Mouse (Mus musculus): ENCODE measurements around the gene Tex48.

Gene Tex48

DNA sequence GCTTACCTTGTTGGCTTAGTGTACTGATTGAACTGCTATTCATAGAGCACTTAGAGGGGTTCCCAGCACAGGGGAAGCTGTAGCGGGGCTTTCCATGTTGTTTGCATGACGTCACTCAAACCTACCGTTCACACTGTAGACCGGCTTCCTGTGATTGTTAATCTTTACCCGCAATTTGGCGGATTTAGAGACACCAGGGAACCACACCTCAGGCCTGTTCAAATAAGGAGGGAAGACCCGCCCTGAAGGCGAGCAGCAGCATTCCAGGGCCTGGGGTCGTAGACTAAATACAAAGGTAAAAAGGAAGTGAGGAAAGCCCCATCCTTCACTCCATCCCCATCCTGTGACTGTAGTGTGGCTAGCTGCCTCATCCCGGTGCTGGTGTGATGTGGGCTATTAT lies 27.0 kb downstream of the Tex48 start:
- no peak for DNase-seq (ENCODE audit: extremely low spot score, low read depth, low spot score)

DNA sequence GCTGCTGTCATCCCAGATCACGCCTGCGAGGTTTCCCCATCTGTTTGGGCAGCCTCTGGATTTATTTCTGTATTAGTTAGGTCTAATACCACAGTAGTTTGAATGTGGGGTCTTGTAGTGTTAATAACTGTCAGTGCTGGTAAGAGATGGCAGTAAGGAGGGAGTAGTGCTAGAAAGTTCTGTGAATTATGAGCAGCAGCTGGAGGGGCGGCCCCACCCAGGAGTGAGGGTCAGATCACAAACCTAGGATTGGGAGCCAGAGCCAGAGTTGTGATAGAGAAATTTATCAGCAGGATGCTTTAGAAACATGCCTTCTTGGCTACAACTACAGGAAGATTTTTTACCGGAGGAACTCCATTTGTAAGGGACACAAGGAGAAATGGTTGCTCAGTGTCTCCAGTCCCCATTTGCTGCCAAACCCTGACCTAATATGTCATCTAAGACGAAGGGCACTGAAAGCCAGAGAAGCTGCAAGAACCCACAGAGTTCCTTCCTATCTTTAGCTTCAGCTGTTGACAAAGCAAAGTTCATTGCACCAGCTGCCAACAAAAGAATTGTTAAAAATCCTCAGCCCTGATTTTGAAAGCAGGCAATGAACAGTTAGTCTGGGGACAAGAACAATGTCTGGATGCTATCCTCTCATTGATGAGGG lies 27.6 kb downstream of the Tex48 start:
- no peak for DNase-seq (ENCODE audit: extremely low spot score, low read depth, low spot score)

DNA sequence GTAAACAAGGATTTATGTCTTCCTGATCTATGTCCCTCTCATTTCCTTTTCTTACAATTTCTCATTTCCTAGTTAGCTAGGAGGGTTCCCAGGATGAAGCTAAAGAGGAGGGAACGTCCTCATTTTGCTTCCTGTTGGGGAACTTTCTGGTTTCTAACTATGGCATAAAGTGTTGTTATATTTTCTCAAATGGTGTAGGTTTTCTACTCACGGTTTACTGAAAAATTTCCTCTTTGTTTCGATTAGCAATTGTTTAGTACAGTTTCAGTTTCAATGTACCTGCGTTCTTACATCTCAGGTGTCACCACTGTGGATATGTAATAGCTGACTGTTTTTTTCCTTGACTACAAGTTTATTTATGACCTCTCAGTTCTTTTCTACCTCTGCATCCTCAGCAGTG lies 31.7 kb downstream of the Tex48 start:
- no peak for DNase-seq (ENCODE audit: extremely low spot score, low read depth, low spot score)

DNA sequence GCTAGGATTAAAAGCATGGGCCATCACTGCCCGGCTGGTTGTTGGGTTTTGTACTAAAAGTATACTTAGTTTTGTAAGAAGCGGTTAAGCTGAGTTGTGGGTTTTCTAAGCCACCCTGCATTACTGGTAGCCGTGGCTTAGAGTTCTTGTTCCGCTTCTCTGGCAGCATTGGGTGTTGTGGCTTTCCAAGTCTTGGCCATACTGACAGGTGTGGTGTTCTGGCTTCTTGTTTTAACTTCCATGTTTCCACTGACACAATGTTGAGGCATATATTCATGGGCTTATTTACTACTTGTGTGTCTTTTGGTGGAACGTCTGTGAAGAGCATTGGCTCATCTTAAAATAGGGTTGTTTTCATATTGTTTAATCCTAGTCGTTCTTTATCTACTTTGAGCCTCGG lies 32.2 kb downstream of the Tex48 start:
- no peak for DNase-seq (ENCODE audit: extremely low spot score, low read depth, low spot score)

DNA sequence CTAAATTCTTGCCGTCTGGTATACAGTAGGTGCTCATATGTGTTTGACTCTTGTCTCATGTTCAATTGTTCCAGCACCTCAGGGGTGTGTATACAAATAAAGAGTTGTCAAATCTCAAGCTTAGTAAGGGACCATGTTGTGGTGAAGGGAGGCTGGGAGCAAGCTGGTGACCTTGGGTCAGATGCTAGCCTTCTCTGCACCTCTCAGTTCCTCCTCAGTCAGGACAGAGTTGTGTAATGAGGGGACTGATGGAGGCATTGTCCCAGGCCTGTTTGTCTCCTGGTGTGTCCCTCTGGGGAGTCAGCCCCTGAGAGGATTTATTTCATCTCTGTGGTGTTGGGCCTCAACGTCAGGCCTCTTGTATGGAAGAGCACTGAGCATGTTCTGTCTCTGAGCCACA lies 36.0 kb downstream of the Tex48 start:
- no peak for DNase-seq (ENCODE audit: extremely low spot score, low read depth, low spot score)

DNA sequence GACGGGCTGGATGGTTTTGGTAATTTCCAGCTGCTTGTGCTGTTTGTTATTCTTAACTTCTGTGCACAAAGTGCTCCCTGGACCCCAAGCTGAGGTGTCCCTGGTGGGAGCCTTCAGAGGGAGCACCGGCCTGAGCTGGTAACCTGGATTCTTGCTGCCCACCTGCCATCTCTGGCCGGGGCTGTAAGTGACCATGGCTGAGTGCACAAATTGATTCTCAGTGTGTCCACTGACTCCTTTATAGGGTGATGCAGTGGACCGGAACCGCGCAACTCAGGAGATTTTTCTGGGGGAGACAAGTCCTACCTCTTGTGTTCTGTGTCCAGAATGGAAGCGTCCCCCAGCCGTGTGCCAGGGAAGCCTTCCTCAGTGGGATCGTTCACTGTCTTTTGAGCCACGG lies 37.0 kb downstream of the Tex48 start:
- no peak for DNase-seq (ENCODE audit: extremely low spot score, low read depth, low spot score)

DNA sequence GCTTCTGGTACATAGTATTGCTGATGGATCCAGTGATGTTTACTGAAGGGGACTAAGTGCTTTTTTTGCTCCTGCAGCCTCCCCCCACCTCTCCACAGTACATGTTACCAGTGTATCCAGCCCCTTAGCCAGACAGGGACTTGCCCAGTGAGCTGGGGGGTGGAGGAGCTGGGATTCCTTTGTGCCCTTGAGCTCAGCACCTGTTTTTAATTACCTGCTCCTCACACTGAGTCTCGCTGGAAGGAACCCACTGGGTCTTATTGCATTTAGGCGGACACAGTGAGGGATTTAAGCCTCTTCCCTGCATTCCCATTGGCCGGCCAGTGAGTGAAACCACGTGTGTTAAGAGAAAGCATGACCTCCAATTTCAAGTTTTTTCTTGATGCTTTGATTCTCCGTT lies 39.6 kb downstream of the Tex48 start:
- DNase-seq (ENCODE audit: extremely low spot score, low read depth, low spot score): peak; percentile 89

DNA sequence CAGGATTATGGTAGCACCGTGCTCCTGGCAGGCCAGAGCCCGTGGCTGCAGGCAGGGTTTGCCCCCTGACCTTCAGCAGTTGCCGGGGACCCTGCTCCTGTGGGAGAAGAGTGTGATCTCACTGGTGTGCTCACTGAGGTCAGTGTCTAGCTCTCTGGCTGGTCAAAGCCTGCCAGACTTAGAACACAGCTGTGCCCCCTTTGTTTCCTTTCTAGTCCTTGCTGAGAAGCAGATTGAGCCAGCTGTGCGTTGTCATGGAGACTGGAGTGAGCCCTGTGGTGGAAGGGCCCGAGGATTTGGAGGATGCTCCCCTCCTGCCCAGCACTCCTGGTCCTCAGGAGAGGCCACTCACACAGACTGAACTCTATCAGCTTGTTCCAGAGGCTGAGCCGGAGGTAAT lies 42.1 kb downstream of the Tex48 start:
- no peak for DNase-seq (ENCODE audit: extremely low spot score, low read depth, low spot score)

DNA sequence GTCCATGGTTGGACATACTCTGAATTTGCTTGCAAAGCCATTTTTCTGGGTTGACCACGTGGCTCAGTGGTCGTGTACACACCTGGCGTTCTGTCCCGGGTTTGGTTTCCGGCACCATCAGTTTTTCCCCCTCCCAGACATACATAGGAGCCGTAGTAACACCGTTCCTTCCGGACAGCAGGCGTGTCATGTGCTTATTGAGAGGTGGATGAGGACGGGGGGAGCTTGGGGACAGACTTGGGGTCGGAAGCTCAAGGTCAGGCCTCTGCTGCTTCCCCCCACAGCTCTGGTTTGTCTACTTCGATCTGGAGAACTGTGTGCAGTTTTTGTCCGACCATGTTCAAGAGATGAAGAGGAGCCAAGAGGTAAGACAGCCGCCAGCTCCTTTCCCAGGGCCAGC lies 42.6 kb downstream of the Tex48 start:
- DNase-seq (ENCODE audit: extremely low spot score, low read depth, low spot score): no peak

DNA sequence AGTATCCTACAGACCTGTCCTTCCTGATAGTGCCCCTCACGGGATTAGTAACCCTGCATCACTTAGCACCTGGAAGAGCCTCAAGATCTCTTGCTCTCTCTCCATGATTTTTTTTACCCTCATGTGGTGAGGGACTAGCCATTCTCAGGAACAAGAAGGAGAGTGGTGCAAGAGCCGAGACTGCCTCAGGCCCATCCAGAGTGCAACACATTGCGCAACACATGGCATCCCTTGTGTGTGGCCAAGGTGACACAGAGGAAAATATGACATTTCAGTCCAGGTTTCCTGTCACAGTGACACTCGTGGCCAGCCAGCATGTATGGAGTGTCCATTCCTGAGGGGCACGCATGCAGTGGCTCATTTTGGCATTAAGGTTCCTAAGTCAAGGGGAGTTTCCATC lies 49.6 kb downstream of the Tex48 start:
- DNase-seq (ENCODE audit: extremely low spot score, low read depth, low spot score): no peak

DNA sequence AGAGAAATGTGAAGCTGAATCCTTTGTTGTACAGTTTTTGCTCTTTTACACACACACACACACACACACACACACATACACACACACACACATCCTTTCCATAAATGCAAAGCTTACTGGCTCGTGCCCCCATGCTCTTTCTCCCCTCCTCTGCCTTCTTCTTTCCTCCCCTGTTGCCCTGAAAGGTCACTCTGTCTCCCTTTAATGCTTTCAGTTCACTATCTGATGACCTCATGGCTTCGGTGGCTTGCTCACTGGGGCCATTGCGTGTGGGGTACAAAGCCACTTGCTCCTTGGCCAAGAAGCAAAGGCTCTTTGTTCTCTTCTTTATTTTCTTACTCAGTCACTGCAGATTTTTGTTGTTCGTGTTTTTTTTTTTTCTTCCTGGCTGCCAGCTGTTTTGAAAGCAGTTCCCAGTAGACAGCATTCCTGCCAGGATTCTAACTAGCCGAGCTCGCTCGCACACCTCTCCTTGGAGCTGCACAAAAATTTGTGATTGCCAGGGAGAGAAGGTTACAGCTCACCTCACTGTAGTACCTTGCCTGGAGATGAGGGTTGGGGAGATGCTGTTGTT lies 51.9 kb downstream of the Tex48 start:
- DNase-seq (ENCODE audit: extremely low spot score, low read depth, low spot score): no peak

DNA sequence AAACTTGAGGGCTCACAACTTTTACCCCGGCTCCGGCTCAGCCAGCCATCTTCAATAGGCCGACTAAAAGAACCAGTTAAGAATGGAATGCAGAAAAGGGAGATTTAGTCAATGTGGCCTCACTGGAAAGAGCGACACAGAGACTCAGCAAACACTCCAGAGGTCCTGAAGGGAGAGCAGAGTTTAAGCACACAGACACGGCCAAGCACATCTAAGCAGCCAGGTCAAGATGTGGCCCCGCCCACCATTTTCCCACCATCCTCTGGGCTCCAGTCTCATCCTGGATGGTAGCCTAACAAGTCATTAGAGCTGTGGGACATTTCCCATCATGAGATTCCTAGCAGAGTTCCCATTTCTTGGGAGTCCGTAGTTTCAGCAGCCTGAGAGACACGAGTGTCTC lies 52.9 kb downstream of the Tex48 start:
- DNase-seq (ENCODE audit: extremely low spot score, low read depth, low spot score): no peak

DNA sequence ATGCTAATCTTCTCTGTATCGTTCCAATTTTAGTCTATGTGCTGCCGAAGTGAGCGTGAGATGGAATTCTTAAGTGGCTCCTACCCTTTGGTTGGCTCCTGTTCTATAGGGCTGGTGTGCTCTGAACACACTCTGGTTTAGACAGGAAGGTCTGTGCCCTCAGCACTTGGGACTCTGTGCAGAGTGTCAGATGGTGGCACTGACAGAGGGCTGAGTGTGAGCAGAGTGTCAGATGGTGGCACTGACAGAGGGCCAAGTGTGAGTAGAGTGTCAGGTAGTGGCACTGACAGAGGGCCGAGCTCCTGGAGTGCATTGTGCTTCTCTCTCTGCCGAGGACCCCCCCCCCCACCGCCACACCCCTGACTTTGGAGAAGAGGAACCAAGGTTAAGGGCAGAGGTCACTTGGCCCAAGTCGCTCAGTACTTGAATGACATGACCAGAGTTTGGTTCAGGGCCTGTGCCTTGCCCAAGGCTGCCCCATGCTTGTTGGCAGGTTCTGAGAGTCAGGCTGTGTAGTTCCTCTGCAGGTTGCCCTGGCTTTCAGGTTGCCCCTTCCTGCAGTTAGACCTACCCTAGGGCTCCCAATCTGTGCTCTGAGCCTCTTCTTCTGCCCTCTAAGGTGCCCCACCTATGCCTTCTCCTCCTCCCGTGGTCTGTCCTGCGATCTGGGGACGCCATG lies 54.4 kb downstream of the Tex48 start:
- no peak for DNase-seq (ENCODE audit: extremely low spot score, low read depth, low spot score)

DNA sequence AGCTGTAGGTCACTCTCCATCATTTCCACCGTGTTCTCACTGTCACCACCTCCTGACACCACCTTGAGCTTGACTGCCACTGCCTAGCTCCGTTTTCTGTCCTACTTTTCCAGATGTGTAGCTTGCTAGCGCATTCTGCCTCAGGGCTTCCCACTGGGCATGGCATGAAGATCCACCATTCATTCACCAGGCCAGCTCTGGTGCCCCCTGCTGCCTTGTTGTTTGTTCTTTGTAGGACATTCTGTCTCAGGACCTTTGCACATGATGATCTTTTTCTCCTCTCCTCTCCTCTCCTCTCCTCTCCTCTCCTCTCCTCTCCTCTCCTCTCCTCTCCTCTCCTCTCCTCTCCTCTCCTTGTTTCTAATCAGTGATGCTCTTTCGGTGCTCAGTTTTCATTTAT lies 59.5 kb downstream of the Tex48 start:
- no peak for DNase-seq (ENCODE audit: extremely low spot score, low read depth, low spot score)

DNA sequence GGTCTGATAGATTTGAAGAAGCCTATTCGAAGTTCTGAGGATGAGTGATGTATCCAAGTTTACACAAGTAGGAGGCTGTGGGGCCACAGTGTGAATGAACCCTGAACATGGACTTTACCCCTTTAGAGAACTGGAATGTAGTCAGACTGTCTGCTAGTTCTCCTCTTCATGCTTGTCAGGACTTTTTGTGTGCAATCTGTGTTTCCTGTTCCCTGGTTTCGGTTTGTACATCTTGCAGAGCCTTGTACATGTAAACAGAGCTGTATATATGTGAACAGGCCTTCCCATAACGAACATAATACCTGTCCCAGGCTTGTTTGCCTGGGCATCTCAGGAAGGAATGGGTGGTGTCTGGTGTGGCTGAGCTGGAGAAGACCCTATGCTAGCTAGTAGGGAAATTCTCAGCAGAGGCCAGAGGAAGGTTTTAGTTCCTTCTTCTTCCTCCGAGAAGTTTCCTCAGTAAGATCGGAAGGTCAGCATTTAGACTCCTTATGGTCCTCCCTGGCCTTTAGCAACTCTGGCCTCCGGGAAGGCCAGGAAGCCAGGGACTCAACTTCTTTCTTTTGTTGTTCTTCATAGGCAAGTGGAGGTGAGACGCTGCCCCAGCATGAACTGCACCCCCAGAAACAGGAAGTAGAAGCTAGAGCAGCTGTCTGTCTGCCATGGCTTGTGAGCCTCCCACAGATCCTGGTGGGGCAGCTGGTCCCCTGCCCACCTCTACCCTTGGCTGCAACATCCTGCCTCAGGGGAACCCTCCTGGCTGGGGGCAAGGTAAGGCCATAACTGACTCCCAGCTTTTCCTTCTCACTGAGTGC lies 60.2 kb downstream of the Tex48 start:
- DNase-seq (ENCODE audit: extremely low spot score, low read depth, low spot score): no peak

DNA sequence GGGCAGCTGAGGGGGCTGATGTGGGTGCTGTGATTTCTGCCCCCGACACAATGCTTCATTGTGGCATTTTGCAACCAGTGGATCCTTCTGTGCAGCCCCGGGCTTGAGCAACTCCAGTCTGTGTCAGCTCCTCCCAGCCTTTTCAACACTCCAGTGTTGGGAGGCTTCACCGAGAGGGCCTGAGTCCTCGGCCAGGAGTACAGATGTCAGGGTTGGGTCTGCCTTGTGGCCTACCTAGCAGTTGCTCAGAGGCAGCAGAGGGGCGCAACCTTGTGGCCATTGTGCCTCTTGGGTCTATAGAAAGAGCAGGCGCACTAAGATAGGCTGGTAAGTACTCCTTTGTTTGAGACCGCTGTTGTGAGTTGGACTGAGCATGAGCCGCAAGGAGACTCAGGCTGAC lies 62.1 kb downstream of the Tex48 start:
- DNase-seq (ENCODE audit: extremely low spot score, low read depth, low spot score): no peak

DNA sequence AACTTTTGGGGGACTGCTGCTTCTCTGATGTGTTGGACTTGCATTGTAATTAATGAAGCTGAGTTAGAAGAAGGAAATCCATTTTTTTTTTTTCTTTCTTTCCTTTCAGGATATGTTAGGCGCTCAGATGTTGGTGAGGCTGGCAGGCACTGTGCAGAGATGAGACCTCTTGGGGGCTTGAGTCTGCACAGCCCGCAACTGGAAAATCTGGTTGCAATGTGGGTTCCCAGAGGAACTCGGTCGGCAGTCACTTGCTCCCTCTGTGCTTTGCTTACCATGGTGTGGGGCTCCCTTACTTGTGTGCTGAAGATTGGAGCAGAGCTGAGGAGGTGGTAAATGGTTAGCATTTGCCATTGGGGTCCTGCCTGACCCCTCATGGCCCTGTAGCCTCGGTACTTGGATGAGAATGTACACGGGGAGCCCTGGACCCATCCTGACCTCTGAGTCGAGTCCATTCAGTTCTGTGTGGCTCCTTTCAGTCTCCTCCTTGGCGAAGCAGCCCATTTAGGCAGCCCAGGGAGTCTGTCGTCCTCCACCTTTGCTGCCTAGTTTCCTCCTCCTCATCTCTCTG lies 63.0 kb downstream of the Tex48 start:
- DNase-seq (ENCODE audit: extremely low spot score, low read depth, low spot score): no peak

DNA sequence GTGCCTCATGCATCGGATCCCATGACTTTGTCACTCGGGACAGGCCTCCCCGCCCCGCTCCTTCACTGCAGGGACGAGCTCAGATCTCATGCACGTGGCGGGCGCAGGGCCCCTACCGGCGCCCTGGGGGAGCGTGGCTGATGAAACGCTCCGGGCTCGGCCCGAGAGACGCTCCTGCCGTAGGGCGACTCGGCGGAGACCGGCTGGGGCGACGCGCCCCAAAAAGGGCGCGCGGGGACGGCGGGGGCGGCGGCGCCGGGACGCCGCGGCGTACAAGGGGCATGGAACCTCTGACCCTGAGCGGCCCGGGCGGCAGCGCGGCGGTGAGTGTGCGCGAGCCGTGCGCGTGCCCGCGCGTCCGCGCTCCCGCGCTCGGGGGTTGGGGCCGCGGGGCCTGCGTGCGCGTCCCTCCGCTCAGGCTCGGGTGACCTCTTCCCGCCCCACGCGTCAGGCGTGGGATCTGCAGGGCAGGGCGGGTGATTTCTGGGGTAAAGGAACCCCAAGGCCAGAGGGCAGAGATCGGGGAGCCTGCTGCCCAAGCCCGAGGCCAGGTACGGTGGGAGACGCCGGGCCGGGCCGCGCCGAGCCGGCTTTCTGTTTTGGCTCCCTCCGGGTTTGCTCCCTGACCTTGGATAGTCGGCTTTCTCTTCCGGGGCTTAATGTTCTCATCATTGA lies 63.7 kb downstream of the Tex48 start, which contains the start of gene Tmem268:
Gene Tmem268 (plus strand): TSS at position 375 of the 675 bp plus-strand sequence.
- DNase-seq (ENCODE audit: extremely low spot score, low read depth, low spot score): no peak

DNA sequence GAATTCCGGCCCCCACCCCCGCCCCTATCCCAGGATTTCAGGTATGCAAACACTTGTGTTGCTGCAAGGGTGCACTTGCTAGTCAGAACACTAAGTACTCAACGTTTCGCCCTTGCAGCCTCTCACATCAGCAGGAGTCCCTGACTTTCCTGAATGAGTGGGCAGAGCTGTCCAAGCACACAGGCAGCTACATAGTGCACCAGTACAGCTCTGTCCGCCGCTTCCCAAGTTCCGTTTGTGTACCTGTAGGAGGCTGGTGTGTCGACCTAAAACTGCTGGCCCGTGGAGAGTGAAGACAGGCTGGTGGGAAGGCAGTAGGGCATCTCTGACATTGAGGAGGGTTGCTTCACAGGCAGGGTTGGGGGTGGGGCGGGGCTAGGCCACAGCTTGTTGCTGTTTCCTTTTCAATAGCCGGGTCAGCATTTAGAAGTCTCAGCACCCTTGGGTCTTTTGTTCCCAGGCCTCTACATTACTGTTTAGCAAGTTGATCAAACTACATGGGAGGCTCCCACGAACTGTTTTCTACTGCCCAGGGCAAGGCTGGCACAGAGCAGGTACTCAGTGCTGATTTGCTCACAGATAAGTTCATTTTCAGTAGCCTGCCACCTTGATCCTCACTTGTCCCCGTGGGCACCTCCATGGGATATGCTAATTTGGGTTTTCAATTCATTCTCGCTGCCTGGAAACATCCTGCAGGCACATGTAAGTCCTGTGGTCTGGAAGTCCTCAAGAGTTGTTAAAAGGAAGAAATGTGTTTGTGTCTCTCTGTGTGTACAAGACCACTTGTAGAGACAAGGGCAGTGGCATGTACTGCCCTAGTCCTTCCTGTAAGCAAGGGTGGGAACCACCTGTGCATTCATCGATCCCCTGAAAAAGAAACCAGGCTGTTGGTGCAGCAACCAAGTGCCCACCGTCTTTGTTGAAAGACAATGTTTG lies 64.8 kb downstream of the Tex48 start:
- no peak for DNase-seq (ENCODE audit: extremely low spot score, low read depth, low spot score)
